Mouse (Mus musculus) stomach, embryonic 16.5 days (tissue): ENCODE measurements around the gene Sipa1l3. TPM values are rescaled to one million over a fixed set of nuclear protein-coding genes. Genes with fewer than 3 reads are reported as not detected.
A peak's percentile ranks its signal among the peaks of the same experiment; 100 is the strongest.

Experiments used
- ATAC-seq: fragments of 200-750 bp; cut with Nextera tagmentation; 2 replicates; pipeline ENCODE4 v1.8.0; 2017; ENCODE audit warnings: moderate number of reproducible peaks, moderate TSS enrichment; ENCODE audit not compliant: insufficient read depth, low FRiP score
- H3K27ac ChIP-seq: fragments of 300-500 bp; sonication (generic); 2 replicates; pipeline ENCODE4 v1.5.1; 2014; ENCODE audit warnings: low read length
- H3K27me3 ChIP-seq: fragments of 300-500 bp; sonication (generic); 2 replicates; pipeline ENCODE4 v1.6.1; 2014; ENCODE audit warnings: low read length, control low read depth, mixed read lengths; ENCODE audit not compliant: control insufficient read depth, insufficient read depth
- H3K36me3 ChIP-seq: fragments of 300-500 bp; sonication (generic); 2 replicates; pipeline ENCODE4 v1.6.1; 2014; ENCODE audit warnings: low read length; ENCODE audit not compliant: control insufficient read depth, insufficient read depth
- H3K4me1 ChIP-seq: fragments of 300-500 bp; sonication (generic); 2 replicates; pipeline ENCODE4 v1.6.1; 2014; ENCODE audit warnings: low read length, control low read depth, mixed read lengths; ENCODE audit not compliant: control insufficient read depth, insufficient read depth
- H3K4me2 ChIP-seq: fragments of 300-500 bp; sonication (generic); 2 replicates; pipeline ENCODE4 v1.6.1; 2014; ENCODE audit warnings: low read depth, low read length, mixed read lengths
- H3K4me3 ChIP-seq: fragments of 300-500 bp; sonication (generic); replicated peaks from 2 replicates; pipeline ENCODE4 v1.5.1; 2014; ENCODE audit warnings: mild to moderate bottlenecking, low read length
- H3K9ac ChIP-seq: fragments of 300-500 bp; sonication (generic); 2 replicates; pipeline ENCODE4 v1.6.1; 2014; ENCODE audit warnings: low read length
- H3K9me3 ChIP-seq: fragments of 300-500 bp; sonication (generic); replicated peaks from 2 replicates; pipeline ENCODE4 v1.6.1; 2016; ENCODE audit warnings: low read length, control low read depth; ENCODE audit not compliant: control insufficient read depth
- WGBS: fragments of 180-500 bp; shearing (Covaris S2); extraction: QIAGEN DNeasy Blood & Tissue Kit; methylation state at CpG from one replicate; pipeline ENCODE4 v1.1.7; 2014; 5-methylcytosine and 5-hydroxymethylcytosine counted together
- polyA plus RNA-seq: library from polyadenylated mRNA; unstranded; fragments of >200 nt; fragmentation: Nextera tagmentation; extraction: Ambion mirVana; gene quantifications from 2 replicates; pipeline ENCODE4 v1.2.1, GENCODE M21; 2015

The Sipa1l3 gene
- polyA plus RNA-seq, 1 experiment from 2014 or later = 22.2 TPM

GRCm38 (mm10) chr7:29335841-29336671, 182.4 kb downstream of the Sipa1l3 start:
- ATAC-seq = no peak
- Histone ChIP-seq H3K36me3 (0 out of 2 replicates have a peak, but pooled peaks cover 4% of the 10 kb centered on the region), H3K27ac (no peak overlapping the region), H3K9ac (no peak overlapping the region), H3K4me3 (no peak overlapping the region), H3K4me1 (no peaks in the 10 kb centered on the region), H3K27me3 (no peaks in the 10 kb centered on the region), H3K9me3 (no peaks in the 10 kb centered on the region), H3K4me2 (no peak overlapping the region)
- WGBS = 80% methylated on average over 6 of the region's 6 CpGs

GRCm38 (mm10) chr7:29335276-29335675, 183.2 kb downstream of the Sipa1l3 start:
- Histone ChIP-seq H3K9ac (no peak overlapping the region), H3K36me3 (0 out of 2 replicates have a peak, but pooled peaks cover 4% of the 10 kb centered on the region), H3K9me3 (no peaks in the 10 kb centered on the region), H3K27me3 (no peaks in the 10 kb centered on the region), H3K4me3 (no peak overlapping the region), H3K27ac (no peak overlapping the region), H3K4me1 (no peaks in the 10 kb centered on the region), H3K4me2 (no peak overlapping the region)
- no peak for ATAC-seq

GRCm38 (mm10) chr7:29334156-29334555, 184.3 kb downstream of the Sipa1l3 start:
- WGBS = 65% methylated on average over 7 of the region's 7 CpGs
- no peaks in the 10 kb centered on the region for H3K9me3 ChIP-seq
- H3K9ac ChIP-seq = no peak overlapping the region
- no peak for ATAC-seq
- no peaks in the 10 kb centered on the region for H3K27me3 ChIP-seq
- no peak overlapping the region for H3K27ac ChIP-seq
- no peak overlapping the region for H3K4me2 ChIP-seq
- H3K4me3 ChIP-seq = no peak overlapping the region
- 0 out of 2 replicates have a peak, but pooled peaks cover 5% of the 10 kb centered on the region for H3K36me3 ChIP-seq
- no peaks in the 10 kb centered on the region for H3K4me1 ChIP-seq

GRCm38 (mm10) chr7:29328984-29329383, 189.5 kb downstream of the Sipa1l3 start:
- H3K27me3 ChIP-seq = no peaks in the 10 kb centered on the region
- no peak for ATAC-seq
- no peak overlapping the region for H3K4me3 ChIP-seq
- peaks cover 17% of the 10 kb centered on the region for H3K36me3 ChIP-seq
- WGBS = 87% methylated on average over 16 of the region's 16 CpGs
- H3K9me3 ChIP-seq = no peaks in the 10 kb centered on the region
- no peak overlapping the region for H3K4me2 ChIP-seq
- H3K27ac ChIP-seq = no peak overlapping the region
- no peaks in the 10 kb centered on the region for H3K4me1 ChIP-seq
- H3K9ac ChIP-seq = no peak overlapping the region

- no peak overlapping the region for H3K4me2 ChIP-seq
- no peaks in the 10 kb centered on the region for H3K27me3 ChIP-seq
- H3K27ac ChIP-seq = no peak overlapping the region
- H3K4me3 ChIP-seq = no peak overlapping the region
- ATAC-seq = no peak
- H3K4me1 ChIP-seq = no peaks in the 10 kb centered on the region
- no peak overlapping the region for H3K9ac ChIP-seq
- WGBS = 76% methylated on average over 6 of the region's 6 CpGs
- H3K9me3 ChIP-seq = no peaks in the 10 kb centered on the region
- peaks cover 21% of the 10 kb centered on the region for H3K36me3 ChIP-seq
These were observed 191.4 kb downstream of the Sipa1l3 start for GRCm38 (mm10) chr7:29327087-29327486.

- no peaks in the 10 kb centered on the region for H3K9me3 ChIP-seq
- H3K4me3 ChIP-seq = peak overlapping the region; percentile 32
- no peaks in the 10 kb centered on the region for H3K27me3 ChIP-seq
- peak overlapping the region; percentile 86 for H3K27ac ChIP-seq
- peaks cover 42% of the 10 kb centered on the region for H3K4me1 ChIP-seq
- peak overlapping the region; percentile 65 for H3K9ac ChIP-seq
- H3K4me2 ChIP-seq = peak overlapping the region; percentile 46
- whole genome bisulfite sequencing = 13% methylated on average over 19 of the region's 19 CpGs
- H3K36me3 ChIP-seq = peaks cover 6% of the 10 kb centered on the region; the same call in 1 of the 2 replicates
- ATAC-seq = 0 out of 2 replicates have a peak, but pooled peaks have one; percentile 8
These were observed 198.8 kb downstream of the Sipa1l3 start for GRCm38 (mm10) chr7:29319337-29320307.

GRCm38 (mm10) chr7:29318115-29318911, 200.1 kb downstream of the Sipa1l3 start:
- Histone ChIP-seq H3K27ac (peak overlapping the region; percentile 86), H3K4me2 (peak overlapping the region; percentile 46), H3K36me3 (no peaks in the 10 kb centered on the region), H3K27me3 (no peaks in the 10 kb centered on the region), H3K9me3 (no peaks in the 10 kb centered on the region), H3K4me1 (peaks cover 42% of the 10 kb centered on the region), H3K4me3 (peak overlapping the region; percentile 32), H3K9ac (peak overlapping the region; percentile 65)
- ATAC-seq = peak; percentile 43
- 8% methylated on average over 18 of the region's 18 CpGs for WGBS

- peaks cover 42% of the 10 kb centered on the region for H3K4me1 ChIP-seq
- ATAC-seq = peak; percentile 35; the same call in 1 of the 2 replicates
- WGBS = 0% methylated on average over 2 of the region's 2 CpGs
- no peaks in the 10 kb centered on the region for H3K36me3 ChIP-seq
- peak overlapping the region; percentile 86 for H3K27ac ChIP-seq
- H3K27me3 ChIP-seq = no peaks in the 10 kb centered on the region
- H3K4me3 ChIP-seq = no peak overlapping the region
- peak overlapping the region; percentile 60 for H3K9ac ChIP-seq
- H3K9me3 ChIP-seq = no peaks in the 10 kb centered on the region
- peak overlapping the region; percentile 46 for H3K4me2 ChIP-seq
These were observed 200.9 kb downstream of the Sipa1l3 start for GRCm38 (mm10) chr7:29317558-29317957.
